Mouse (Mus musculus) testis, adult 2 months (tissue): ENCODE results near the gene Rsl24d1. TPM values are rescaled to one million over a fixed set of nuclear protein-coding genes. Genes with fewer than 3 reads are reported as not detected.

Experiments used
- H3K27ac ChIP-seq: fragments of 200-500 bp; 2 replicates; pipeline ENCODE4 v1.5.1; 2012; ENCODE audit warnings: low read depth, low read length; ENCODE audit not compliant: control insufficient read depth, insufficient read depth
- H3K27me3 ChIP-seq: fragments of 200-500 bp; 2 replicates; pipeline ENCODE4 v1.6.1; 2012; ENCODE audit warnings: mild to moderate bottlenecking, low read length, moderate library complexity; ENCODE audit not compliant: control insufficient read depth, insufficient read depth
- H3K36me3 ChIP-seq: fragments of 200-500 bp; 2 replicates; pipeline ENCODE4 v1.6.1; 2012; ENCODE audit warnings: mild to moderate bottlenecking, low read length; ENCODE audit not compliant: control insufficient read depth, insufficient read depth
- H3K4me1 ChIP-seq: fragments of 200-500 bp; 2 replicates; pipeline ENCODE4 v1.6.1; 2012; ENCODE audit warnings: low read length; ENCODE audit not compliant: control insufficient read depth, insufficient read depth
- H3K4me3 ChIP-seq: fragments of 200-500 bp; 2 replicates; pipeline ENCODE4 v1.5.1; 2012; ENCODE audit warnings: low read depth, mild to moderate bottlenecking, low read length, moderate library complexity, mixed read lengths; ENCODE audit not compliant: control insufficient read depth
- CTCF ChIP-seq: fragments of 200-500 bp; IDR thresholded peaks from 2 replicates; pipeline ENCODE4 v1.5.1; 2012; ENCODE audit warnings: low read depth, mild to moderate bottlenecking, inconsistent platforms, low read length, moderate library complexity; ENCODE audit not compliant: control insufficient read depth, insufficient read depth, insufficient replicate concordance
- POLR2A ChIP-seq: fragments of 200-500 bp; IDR thresholded peaks from 2 replicates; pipeline ENCODE4 v1.6.1; 2012; ENCODE audit warnings: low read depth, mild to moderate bottlenecking, inconsistent platforms, low read length, moderate library complexity; ENCODE audit not compliant: control insufficient read depth
- polyA plus RNA-seq: library from polyadenylated mRNA; depleted of rRNA; stranded (reverse); fragments of >200 nt; gene quantifications from 2 replicates; pipeline ENCODE4 v1.2.3, GENCODE M21; 2012; rRNA removed

Gene Rsl24d1
- polyA plus RNA-seq, 1 experiment = 14.9 TPM

- TF ChIP-seq POLR2A = no peak
- no peak for TF ChIP-seq CTCF
- peaks cover 3% of the 10 kb centered on the region for H3K4me1 ChIP-seq
- H3K27ac ChIP-seq = no peak overlapping the region
- 0 out of 2 replicates have a peak, but pooled peaks cover 2% of the 10 kb centered on the region for H3K27me3 ChIP-seq
- no peaks in the 10 kb centered on the region for H3K36me3 ChIP-seq
- no peak overlapping the region for H3K4me3 ChIP-seq
Observed at GRCm38 (mm10) chr9:73159265-73159664, 46.0 kb downstream of the Rsl24d1 start.

DNA sequence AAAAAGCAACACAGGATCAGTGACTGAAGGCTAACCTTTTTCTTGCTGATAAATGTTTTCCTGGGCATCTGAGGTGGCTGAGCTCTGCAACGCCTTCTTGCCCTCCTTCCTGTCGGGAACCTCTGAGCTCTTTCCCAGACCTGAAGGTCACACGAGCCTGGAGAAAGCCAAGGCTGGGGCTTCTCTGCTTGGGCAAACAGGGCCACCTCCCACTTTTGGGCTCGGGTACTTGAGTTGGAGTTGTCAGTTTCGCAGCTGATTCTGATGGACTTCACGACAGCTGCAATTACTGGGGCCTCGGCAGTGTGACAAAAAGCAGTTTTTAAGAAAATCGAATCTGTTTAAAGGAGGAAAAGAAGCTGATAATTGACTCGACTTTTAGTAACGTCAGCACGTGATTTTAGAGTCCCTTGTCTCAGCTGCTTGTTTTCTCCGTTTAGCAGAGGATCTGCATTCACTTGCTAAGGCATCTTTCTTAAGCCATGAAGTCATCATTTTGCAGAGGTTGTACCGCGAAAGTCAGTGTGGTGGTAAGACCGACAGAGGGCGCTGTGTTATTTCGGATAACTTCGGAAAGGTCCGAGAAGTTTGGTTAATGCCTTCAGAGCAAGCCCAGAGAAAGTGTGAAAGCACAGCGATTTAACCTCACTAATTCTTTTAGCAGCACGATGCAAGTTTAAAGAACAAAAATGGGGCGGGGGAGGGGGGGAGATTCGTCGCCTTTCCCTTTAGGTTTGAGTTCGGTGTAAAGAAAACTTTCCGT, 49.5 kb downstream of the Rsl24d1 start:
- Histone ChIP-seq H3K4me1 (peaks cover 3% of the 10 kb centered on the region), H3K4me3 (peak overlapping the region; percentile 56), H3K27ac (no peak overlapping the region), H3K27me3 (0 out of 2 replicates have a peak, but pooled peaks cover 2% of the 10 kb centered on the region), H3K36me3 (no peaks in the 10 kb centered on the region)
- TF ChIP-seq POLR2A (no peak), CTCF (peak; percentile 29; the same call in 1 of the 2 replicates)

- peaks cover 3% of the 10 kb centered on the region for H3K4me1 ChIP-seq
- TF ChIP-seq CTCF = no peak
- no peak for TF ChIP-seq POLR2A
- H3K36me3 ChIP-seq = no peaks in the 10 kb centered on the region
- H3K27ac ChIP-seq = no peak overlapping the region
- 0 out of 2 replicates have a peak, but pooled peaks cover 2% of the 10 kb centered on the region for H3K27me3 ChIP-seq
- H3K4me3 ChIP-seq = no peak overlapping the region
Observed at GRCm38 (mm10) chr9:73165631-73166030, 52.4 kb downstream of the Rsl24d1 start.

Other genes with a start within 250 kb of the Rsl24d1 start
- gene Pygo1, start 187.8 kb upstream of the Rsl24d1 start, polyA plus RNA-seq = 0.32 and 0.52 TPM in 2 replicates
- 13.2 and 13.5 TPM in 2 replicates for gene Dyx1c1, start 154.6 kb upstream of the Rsl24d1 start, polyA plus RNA-seq
- not detected in 2 replicates for gene Gm44503, start 154.6 kb upstream of the Rsl24d1 start, polyA plus RNA-seq
- 250 and 293 TPM in 2 replicates for gene Ccpg1os, start 128.0 kb upstream of the Rsl24d1 start, polyA plus RNA-seq
- gene Ccpg1, start 128.0 kb upstream of the Rsl24d1 start, polyA plus RNA-seq = 30.0 and 38.9 TPM in 2 replicates
- gene Pigb, start 73.0 kb upstream of the Rsl24d1 start, polyA plus RNA-seq = 4.9 and 5.1 TPM in 2 replicates
- 13.1 and 14.8 TPM in 2 replicates for gene Rab27a, start 68.6 kb upstream of the Rsl24d1 start, polyA plus RNA-seq
- gene Khdc3, start 11.6 kb upstream of the Rsl24d1 start, polyA plus RNA-seq = 0.16 and 0.23 TPM in 2 replicates
- 0.12 TPM in 1 of 2 replicates, not detected in the other for gene Gm20509, start 11.0 kb upstream of the Rsl24d1 start, polyA plus RNA-seq